Mouse (Mus musculus) thymus, postnatal 0 days (tissue): ENCODE measurements around the gene Olfr693. TPM values are rescaled to one million over a fixed set of nuclear protein-coding genes. Genes with fewer than 3 reads are reported as not detected.
"Not testable (repeated sequence)": the region's sequence is repeated elsewhere in the genome, so short reads cannot be mapped to it uniquely, and the experiment has no call there.

Experiments used
- DNase-seq: peaks from one replicate; pipeline ENCODE4 v3.0.0-alpha.2; 2015; ENCODE audit warnings: low spot score
- polyA plus RNA-seq: library from polyadenylated mRNA; unstranded; fragments of >200 nt; fragmentation: Nextera tagmentation; extraction: Ambion mirVana; gene quantifications from 2 replicates; pipeline ENCODE4 v1.2.1, GENCODE M21; 2015

Olfr693 gene
- polyA plus RNA-seq = not detected in 2 replicates

- DNase-seq = no peak
These were observed at the start of gene Olfr693 for GRCm38 (mm10) chr7:106680484-106680883. Olfr693 (minus strand) TSS chr7:106680584.

GRCm38 (mm10) chr7:106725654-106726053, 45.3 kb upstream of the Olfr693 start:
- DNase-seq = not testable (repeated sequence)

- DNase-seq = no peak
These were observed 35.9 kb upstream of the Olfr693 start, which contains the start of gene Olfr695 for GRCm38 (mm10) chr7:106716296-106716695. Olfr695 (minus strand) TSS chr7:106716396.

GRCm38 (mm10) chr7:106711463-106711862, 31.1 kb upstream of the Olfr693 start:
- no peak for DNase-seq

- DNase-seq = not testable (repeated sequence)
These were observed 27.3 kb upstream of the Olfr693 start for GRCm38 (mm10) chr7:106707705-106708104.

- no peak for DNase-seq
These were observed 16.5 kb upstream of the Olfr693 start for GRCm38 (mm10) chr7:106696891-106697290.

GRCm38 (mm10) chr7:106692976-106693375, 12.6 kb upstream of the Olfr693 start:
- no peak for DNase-seq

- DNase-seq = no peak
These were observed 11.3 kb upstream of the Olfr693 start, which contains the start of gene Olfr694 for GRCm38 (mm10) chr7:106691714-106692113. Olfr694 (minus strand) TSS chr7:106691814.

- no peak for DNase-seq
These were observed 5.0 kb upstream of the Olfr693 start for GRCm38 (mm10) chr7:106685382-106685781.

- no peak for DNase-seq
These were observed 28.1 kb downstream of the Olfr693 start for GRCm38 (mm10) chr7:106652344-106652652.

- DNase-seq = no peak
These were observed 28.6 kb downstream of the Olfr693 start for GRCm38 (mm10) chr7:106651555-106652343.

- no peak for DNase-seq
These were observed 30.6 kb downstream of the Olfr693 start for GRCm38 (mm10) chr7:106649774-106650173.

- DNase-seq = no peak
These were observed 35.1 kb downstream of the Olfr693 start for GRCm38 (mm10) chr7:106645261-106645660.

- DNase-seq = no peak
These were observed 36.0 kb downstream of the Olfr693 start for GRCm38 (mm10) chr7:106644222-106644870.

GRCm38 (mm10) chr7:106640839-106641238, 39.5 kb downstream of the Olfr693 start:
- no peak for DNase-seq

- no peak for DNase-seq
These were observed 44.8 kb downstream of the Olfr693 start for GRCm38 (mm10) chr7:106635560-106635959.

Other genes starting within 250 kb of the Olfr693 start
- gene Olfr694, start 11.2 kb upstream of the Olfr693 start, polyA plus RNA-seq = not detected in 2 replicates
- not detected in 2 replicates for gene Olfr695, start 35.8 kb upstream of the Olfr693 start, polyA plus RNA-seq
- not detected in 2 replicates for gene Olfr697, start 61.9 kb upstream of the Olfr693 start, polyA plus RNA-seq
- not detected in 2 replicates for gene Olfr698, start 74.8 kb upstream of the Olfr693 start, polyA plus RNA-seq
- not detected in 2 replicates for gene Olfr699, start 112.6 kb upstream of the Olfr693 start, polyA plus RNA-seq
- gene Olfr700, start 128.2 kb upstream of the Olfr693 start, polyA plus RNA-seq = not detected in 2 replicates
- gene Olfr701, start 133.5 kb upstream of the Olfr693 start, polyA plus RNA-seq = not detected in 2 replicates
- not detected in 2 replicates for gene Olfr702, start 153.3 kb upstream of the Olfr693 start, polyA plus RNA-seq
- not detected in 2 replicates for gene Olfr703, start 162.8 kb upstream of the Olfr693 start, polyA plus RNA-seq
- gene Olfr704, start 182.6 kb upstream of the Olfr693 start, polyA plus RNA-seq = not detected in 2 replicates
- not detected in 2 replicates for gene Olfr705, start 196.3 kb upstream of the Olfr693 start, polyA plus RNA-seq
- not detected in 2 replicates for gene Olfr706, start 207.6 kb upstream of the Olfr693 start, polyA plus RNA-seq
- gene Olfr707, start 220.7 kb upstream of the Olfr693 start, polyA plus RNA-seq = not detected in 2 replicates
- not detected in 2 replicates for gene Olfr1532-ps1, start 227.4 kb upstream of the Olfr693 start, polyA plus RNA-seq